In genomic region chr11:120948328-120948727, GRCm38 (mm10) we compare ENCODE assay signal across 9 mouse cellular contexts. TPM values are rescaled to one million over a fixed set of nuclear protein-coding genes. Genes with fewer than 3 reads are reported as not detected.
DNase-seq lines count a peak whose midpoint lies in the region; ATAC-seq and TF ChIP-seq lines count a peak whose summit lies in the region.
"Had no signal": no experiment of that assay in that cellular context is flagged by ENCODE, and none has a peak within 500 bp of the region (broad histone marks: within the 10 kb centered on the region; RNA-seq: fewer than 3 reads in every experiment).

Slc16a3 (plus strand) TSS chr11:120948480.

- TF ChIP-seq CTCF in bone marrow, adult 2 months (IDR thresholded peaks at IDR 0.05; ENCODE audit: control insufficient read depth, insufficient read depth, low read length): no peak
- no peak for TF ChIP-seq CTCF in heart, postnatal 0 days (IDR thresholded peaks at IDR 0.05; ENCODE audit: low read depth)

- ATAC-seq in heart, embryonic 15.5 days (replicated peaks; ENCODE audit: insufficient number of reproducible peaks, insufficient read depth, low FRiP score, low read depth): no peak
- no peak for ATAC-seq in heart, postnatal 0 days (ENCODE audit: insufficient read depth, low read depth)
- ATAC-seq in liver, embryonic 16.5 days (ENCODE audit: low read depth): no peak
- ATAC-seq in stomach, embryonic 16.5 days (ENCODE audit: insufficient read depth, low FRiP score): no peak
- ATAC-seq: Patski had no signal

- H3K4me2 ChIP-seq in heart, embryonic 15.5 days: peak within 1 kb of the TSS; percentile 81
- peak within 1 kb of the TSS; percentile 77 for H3K4me2 ChIP-seq in heart, postnatal 0 days (ENCODE audit: low read depth, low read length)
- H3K4me2 ChIP-seq in liver, embryonic 16.5 days (ENCODE audit: low read depth, low read length): peak within 1 kb of the TSS; percentile 95
- H3K4me2 ChIP-seq in stomach, embryonic 16.5 days (ENCODE audit: low read depth, low read length): peak within 1 kb of the TSS; percentile 81

- H3K9me3 ChIP-seq in heart, embryonic 15.5 days (replicated peaks): no peaks in the 10 kb centered on the region
- no peaks in the 10 kb centered on the region for H3K9me3 ChIP-seq in heart, postnatal 0 days (replicated peaks; ENCODE audit: control insufficient read depth, low read length)
- H3K9me3 ChIP-seq in liver, embryonic 16.5 days (replicated peaks; ENCODE audit: control insufficient read depth, low read length): no peaks in the 10 kb centered on the region
- H3K9me3 ChIP-seq in stomach, embryonic 16.5 days (replicated peaks; ENCODE audit: control insufficient read depth, low read length): no peaks in the 10 kb centered on the region

- no peaks in the 10 kb centered on the region for H3K27me3 ChIP-seq in heart, embryonic 15.5 days
- H3K27me3 ChIP-seq in heart, postnatal 0 days (ENCODE audit: control insufficient read depth, insufficient read depth, low read length): no peaks in the 10 kb centered on the region
- H3K27me3 ChIP-seq in liver, embryonic 16.5 days (ENCODE audit: control insufficient read depth, insufficient read depth, low read depth, low read length): peaks cover 18% of the 10 kb centered on the region
- H3K27me3 ChIP-seq in stomach, embryonic 16.5 days (ENCODE audit: control insufficient read depth, insufficient read depth, low read length): no peaks in the 10 kb centered on the region; the same call in 1 of the 2 replicates
- H3K27me3 ChIP-seq: Patski had no signal

- no peaks in the 10 kb centered on the region for H3K36me3 ChIP-seq in heart, embryonic 15.5 days
- H3K36me3 ChIP-seq in heart, postnatal 0 days (replicated peaks; ENCODE audit: control insufficient read depth, insufficient read depth, low read length): no peaks in the 10 kb centered on the region
- no peaks in the 10 kb centered on the region for H3K36me3 ChIP-seq in liver, embryonic 16.5 days (ENCODE audit: control insufficient read depth, insufficient read depth)
- no peaks in the 10 kb centered on the region for H3K36me3 ChIP-seq in stomach, embryonic 16.5 days (ENCODE audit: control insufficient read depth, insufficient read depth, low read length)

- 0 out of 2 replicates have a peak, but pooled peaks have one; percentile 47 for TF ChIP-seq POLR2A in bone marrow, adult 2 months (IDR thresholded peaks at IDR 0.05; ENCODE audit: borderline replicate concordance, control insufficient read depth, low read depth, low read length)

- peak within 1 kb of the TSS; percentile 64 for H3K4me3 ChIP-seq in heart, embryonic 15.5 days
- H3K4me3 ChIP-seq in bone marrow, adult 2 months (replicated peaks; ENCODE audit: control insufficient read depth, low read depth, low read length): peak within 1 kb of the TSS; percentile 76
- H3K4me3 ChIP-seq in heart, postnatal 0 days (ENCODE audit: low read depth, low read length): peak within 1 kb of the TSS; percentile 55
- peak within 1 kb of the TSS; percentile 80 for H3K4me3 ChIP-seq in liver, embryonic 16.5 days (ENCODE audit: low read depth, low read length)
- H3K4me3 ChIP-seq in stomach, embryonic 16.5 days (replicated peaks; ENCODE audit: low read length): peak within 1 kb of the TSS; percentile 56

- WGBS in heart, embryonic 15.5 days: 20% methylated on average over 12 of the region's 12 CpGs
- WGBS in bone marrow, adult 2 months: 3% methylated on average over 12 of the region's 12 CpGs
- 24% methylated on average over 12 of the region's 12 CpGs for WGBS in heart, postnatal 0 days
- 9% methylated on average over 12 of the region's 12 CpGs for WGBS in liver, embryonic 16.5 days (ENCODE audit: insufficient replicate concordance)
- WGBS in stomach, embryonic 16.5 days: 20% methylated on average over 12 of the region's 12 CpGs

- peaks cover 48% of the 10 kb centered on the region for H3K4me1 ChIP-seq in heart, embryonic 15.5 days (replicated peaks)
- peaks cover 5% of the 10 kb centered on the region; the same call in 1 of the 2 replicates for H3K4me1 ChIP-seq in bone marrow, adult 2 months (ENCODE audit: control insufficient read depth, insufficient read depth, low read length)
- H3K4me1 ChIP-seq in heart, postnatal 0 days (ENCODE audit: control insufficient read depth, insufficient read depth): peaks cover 37% of the 10 kb centered on the region
- H3K4me1 ChIP-seq in liver, embryonic 16.5 days (ENCODE audit: control insufficient read depth, low read depth, low read length): peaks cover 52% of the 10 kb centered on the region
- peaks cover 27% of the 10 kb centered on the region for H3K4me1 ChIP-seq in stomach, embryonic 16.5 days (ENCODE audit: control insufficient read depth, insufficient read depth, low read length)

- peak within 1 kb of the TSS; percentile 92 for H3K27ac ChIP-seq in heart, embryonic 15.5 days
- peak within 1 kb of the TSS; percentile 99 for H3K27ac ChIP-seq in bone marrow, adult 2 months (ENCODE audit: control insufficient read depth, insufficient read depth, low read depth, low read length, poor library complexity)
- H3K27ac ChIP-seq in heart, postnatal 0 days (ENCODE audit: low read depth): peak within 1 kb of the TSS; percentile 52
- H3K27ac ChIP-seq in liver, embryonic 16.5 days (ENCODE audit: low read length): peak within 1 kb of the TSS; percentile 97
- peak within 1 kb of the TSS; percentile 46; the same call in 1 of the 2 replicates for H3K27ac ChIP-seq in stomach, embryonic 16.5 days (ENCODE audit: low read length)

- intact Hi-C loops in heart, postnatal 36 days (cut with DNase I): no loop called here

- peak within 1 kb of the TSS; percentile 67 for H3K9ac ChIP-seq in heart, embryonic 15.5 days
- H3K9ac ChIP-seq in heart, postnatal 0 days (replicated peaks; ENCODE audit: low read depth, low read length): peak within 1 kb of the TSS; percentile 53
- H3K9ac ChIP-seq in liver, embryonic 16.5 days (ENCODE audit: low read depth, low read length): peak within 1 kb of the TSS; percentile 90
- H3K9ac ChIP-seq in stomach, embryonic 16.5 days (ENCODE audit: low read length): peak within 1 kb of the TSS; percentile 76

- DNase-seq in heart, postnatal 36 days: no peak
- DNase-seq in heart, postnatal 0 days (ENCODE audit: low spot score): no peak
- DNase-seq in cerebellum, adult 11-12 months: no peak
- no peak for DNase-seq in right cerebral cortex, postnatal 14 days

- no peak for TF ChIP-seq EP300 in heart, postnatal 0 days (IDR thresholded peaks at IDR 0.05; ENCODE audit: low read depth)

RNA-seq across cellular contexts. Expression of gene Slc16a3, which starts in this region (rescaled TPM):
- polyA plus RNA-seq in heart, embryonic 15.5 days (2015; fragmentation: Nextera tagmentation; extraction: Ambion mirVana): 158 and 159 TPM in 2 replicates
- 1 to 10 TPM; 1.3 to 1.9 TPM for total RNA-seq in heart, postnatal 36 days (2021)
- 14.3 and 50.1 TPM in 2 replicates for polyA plus RNA-seq in bone marrow, adult 2 months (2011; ENCODE audit: insufficient read depth, insufficient read length, low replicate concordance, missing spikeins)
- total RNA-seq in heart, postnatal 0 days (2014; rRNA removed; ENCODE audit: low replicate concordance): 153 and 260 TPM in 2 replicates
- 15.6 and 17.0 TPM in 2 replicates for polyA plus RNA-seq in heart, postnatal 0 days (2015; fragmentation: Nextera tagmentation; extraction: Ambion mirVana)
- polyA plus RNA-seq in liver, embryonic 16.5 days (2015; fragmentation: Nextera tagmentation; extraction: Ambion mirVana): 80.5 and 82.1 TPM in 2 replicates
- polyA plus RNA-seq in stomach, embryonic 16.5 days (2015; fragmentation: Nextera tagmentation; extraction: Ambion mirVana): 53.5 and 64.3 TPM in 2 replicates

Comparison
In these comparisons a context has a peak if more than half of its experiments do, and no peak if none do; other contexts are left out.
1. RNA of gene Slc16a3 (total RNA-seq): 153 to 260 TPM in heart, postnatal 0 days; 1.3 to 1.9 TPM in heart, postnatal 36 days; every median in the first group is over 10 times any median in the second.
2. H3K27ac ChIP-seq: peak in every context shown above with its lines; median percentile 99 in bone marrow, adult 2 months; 97 in liver, embryonic 16.5 days; 92 in heart, embryonic 15.5 days; 52 in heart, postnatal 0 days; 46 in stomach, embryonic 16.5 days.
3. Peak in every context shown above with its lines, with median percentiles within 50 percentile points of each other: H3K4me2 ChIP-seq, H3K4me3 ChIP-seq and H3K9ac ChIP-seq.